Mouse (Mus musculus) ES-Bruce4 (cell line): ENCODE results near the gene Gm21954.

Experiments
- CTCF ChIP-seq: IDR thresholded peaks from one replicate; pipeline ENCODE4 v1.8.1; 2011; ENCODE audit warnings: low read depth, low read length
- EP300 ChIP-seq: IDR thresholded peaks from 2 replicates; pipeline ENCODE4 v1.6.1; 2011; ENCODE audit warnings: low read depth, low read length; ENCODE audit not compliant: insufficient read depth

GRCm38 (mm10) chr3:55472110-55472509 lies at the start of gene Gm21954:
- no peak for TF ChIP-seq EP300
- TF ChIP-seq CTCF, result no peak
